Mouse (Mus musculus) spleen, adult 2 months (tissue): ENCODE measurements around the gene Paxbp1.

ENCODE experiments used
- CTCF ChIP-seq: fragments of 200-500 bp; IDR thresholded peaks from 2 replicates; pipeline ENCODE4 v1.5.1; 2011; ENCODE audit warnings: mild to moderate bottlenecking, inconsistent platforms; ENCODE audit not compliant: insufficient read depth, insufficient read length, insufficient replicate concordance; ENCODE audit errors: extremely low read depth
- POLR2A ChIP-seq: fragments of 200-500 bp; IDR thresholded peaks from 2 replicates; pipeline ENCODE4 v1.6.1; 2011; ENCODE audit warnings: low read depth, low read length, inconsistent platforms

GRCm38 (mm10) chr16:91001098-91001497, 43.2 kb downstream of the Paxbp1 start:
- no peak for TF ChIP-seq POLR2A
- no peak for TF ChIP-seq CTCF
